Mouse (Mus musculus): ENCODE measurements around the gene Ankef1.

Gene Ankef1

DNA sequence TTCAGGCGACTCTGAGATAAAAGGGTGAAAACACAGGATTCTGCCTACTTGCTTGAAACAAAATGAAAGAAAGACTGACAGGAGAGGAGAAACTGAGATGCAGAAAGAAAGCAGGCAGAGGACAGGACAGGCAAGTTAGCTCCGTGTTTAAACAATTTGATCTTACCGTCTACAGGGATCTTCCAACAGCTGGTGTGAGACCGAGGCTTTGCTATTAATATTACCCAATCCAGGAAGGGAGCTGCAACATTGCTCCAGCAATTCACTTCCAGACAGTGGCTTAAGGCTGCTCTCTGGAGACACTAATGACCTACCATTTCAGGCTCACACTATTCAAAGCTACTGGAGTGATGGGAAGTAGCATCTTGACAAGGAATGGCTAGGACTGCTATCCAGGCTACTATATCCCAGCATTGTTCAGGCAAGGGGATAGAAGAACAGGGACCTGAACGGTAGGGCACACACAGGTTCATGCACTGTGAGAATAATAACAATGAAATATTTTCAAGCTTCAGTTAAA lies 99.0 kb downstream of the Ankef1 start:
- DNase-seq (ENCODE audit: low read depth, low spot score), result no peak

GRCm38 (mm10) chr2:136601206-136601605 lies 99.5 kb downstream of the Ankef1 start:
- DNase-seq (ENCODE audit: low read depth, low spot score), result no peak
